Mouse (Mus musculus) lung, adult 2 months (tissue): ENCODE data around the gene Mslnl.

Experiments
- CTCF ChIP-seq: fragments of 200-500 bp; IDR thresholded peaks from 2 replicates; pipeline ENCODE4 v1.5.1; 2011; ENCODE audit warnings: mild to moderate bottlenecking, low read length, control low read depth; ENCODE audit not compliant: insufficient read depth
- POLR2A ChIP-seq: fragments of 200-500 bp; IDR thresholded peaks from 2 replicates; pipeline ENCODE4 v1.6.1; 2011; ENCODE audit warnings: low read depth, mild to moderate bottlenecking, control low read depth, low read length, borderline replicate concordance; ENCODE audit errors: extremely low read depth

GRCm38 (mm10) chr17:25698446-25698845 lies 37.4 kb upstream of the Mslnl start:
- TF ChIP-seq CTCF (peak; percentile 55), POLR2A (no peak)
